Mouse (Mus musculus) heart, embryonic 13.5 days (tissue): Measurements from ENCODE around the gene Mcat. TPM values are rescaled to one million over a fixed set of nuclear protein-coding genes. Genes with fewer than 3 reads are reported as not detected.

Experiments used
- ATAC-seq: fragments of 200-750 bp; cut with Nextera tagmentation; 2 replicates; pipeline ENCODE4 v1.8.0; 2017; ENCODE audit warnings: moderate TSS enrichment; ENCODE audit not compliant: insufficient number of reproducible peaks, low FRiP score, low TSS enrichment; ENCODE audit errors: extremely low read depth
- H3K27ac ChIP-seq: fragments of 300-500 bp; sonication (generic); replicated peaks from 2 replicates; pipeline ENCODE4 v1.5.1; 2015; ENCODE audit warnings: moderate library complexity, mild to moderate bottlenecking, inconsistent platforms
- H3K27me3 ChIP-seq: fragments of 300-500 bp; sonication (generic); replicated peaks from 2 replicates; pipeline ENCODE4 v1.6.1; 2015; ENCODE audit warnings: mild to moderate bottlenecking, inconsistent platforms
- H3K36me3 ChIP-seq: fragments of 300-500 bp; sonication (generic); 2 replicates; pipeline ENCODE4 v1.6.1; 2015; ENCODE audit warnings: mild to moderate bottlenecking, inconsistent platforms
- H3K4me1 ChIP-seq: fragments of 300-500 bp; sonication (generic); 2 replicates; pipeline ENCODE4 v1.6.1; 2015; ENCODE audit warnings: inconsistent platforms
- H3K4me2 ChIP-seq: fragments of 300-500 bp; sonication (generic); 2 replicates; pipeline ENCODE4 v1.6.1; 2015; ENCODE audit warnings: inconsistent platforms, mild to moderate bottlenecking, moderate library complexity
- H3K4me3 ChIP-seq: fragments of 300-500 bp; sonication (generic); 2 replicates; pipeline ENCODE4 v1.5.1; 2015; ENCODE audit warnings: moderate library complexity, mild to moderate bottlenecking, inconsistent platforms
- H3K9ac ChIP-seq: fragments of 300-500 bp; sonication (generic); 2 replicates; pipeline ENCODE4 v1.6.1; 2015; ENCODE audit warnings: inconsistent platforms, mild to moderate bottlenecking, moderate library complexity
- H3K9me3 ChIP-seq: fragments of 300-500 bp; sonication (generic); 2 replicates; pipeline ENCODE4 v1.6.1; 2016; ENCODE audit warnings: inconsistent platforms
- WGBS: fragments of 180-500 bp; shearing (Covaris S2); methylation state at CpG from one replicate; pipeline ENCODE4 v1.1.7; 2015; ENCODE audit warnings: mixed read lengths; 5-methylcytosine and 5-hydroxymethylcytosine counted together
- polyA plus RNA-seq: library from polyadenylated mRNA; unstranded; fragments of >200 nt; fragmentation: Nextera tagmentation; extraction: Ambion mirVana; gene quantifications from 2 replicates; pipeline ENCODE4 v1.2.1, GENCODE M21; 2015

Mcat gene
- polyA plus RNA-seq, 1 experiment from 2014 or later = 29.6 TPM

- Histone ChIP-seq H3K4me1 (no peaks in the 10 kb centered on the region), H3K27ac (no peak overlapping the region), H3K4me3 (no peak overlapping the region), H3K36me3 (peaks cover 82% of the 10 kb centered on the region), H3K9ac (no peak overlapping the region), H3K9me3 (no peaks in the 10 kb centered on the region), H3K4me2 (no peak overlapping the region), H3K27me3 (no peaks in the 10 kb centered on the region)
- no peak for ATAC-seq
- 89% methylated on average over 8 of the region's 8 CpGs for WGBS
These were observed 12.0 kb upstream of the Mcat start for GRCm38 (mm10) chr15:83575543-83575942.

- WGBS = 78% methylated on average over 6 of the region's 6 CpGs
- Histone ChIP-seq H3K4me2 (no peak overlapping the region), H3K4me1 (no peaks in the 10 kb centered on the region), H3K4me3 (no peak overlapping the region), H3K9ac (no peak overlapping the region), H3K9me3 (no peaks in the 10 kb centered on the region), H3K27ac (no peak overlapping the region), H3K36me3 (peaks cover 75% of the 10 kb centered on the region), H3K27me3 (no peaks in the 10 kb centered on the region)
- ATAC-seq = no peak
These were observed 11.3 kb upstream of the Mcat start for GRCm38 (mm10) chr15:83574731-83575351.

GRCm38 (mm10) chr15:83573606-83574005, 10.0 kb upstream of the Mcat start:
- Histone ChIP-seq H3K4me1 (0 out of 2 replicates have a peak, but pooled peaks cover 4% of the 10 kb centered on the region), H3K9me3 (no peaks in the 10 kb centered on the region), H3K9ac (no peak overlapping the region), H3K4me3 (no peak overlapping the region), H3K27me3 (no peaks in the 10 kb centered on the region), H3K36me3 (peaks cover 63% of the 10 kb centered on the region), H3K4me2 (no peak overlapping the region), H3K27ac (no peak overlapping the region)
- no peak for ATAC-seq
- WGBS = 91% methylated on average over 12 of the region's 12 CpGs

GRCm38 (mm10) chr15:83572132-83572531, 8.5 kb upstream of the Mcat start:
- no peaks in the 10 kb centered on the region for H3K27me3 ChIP-seq
- no peak for ATAC-seq
- WGBS = 81% methylated on average over 4 of the region's 4 CpGs
- H3K9ac ChIP-seq = no peak overlapping the region
- no peaks in the 10 kb centered on the region for H3K9me3 ChIP-seq
- no peak overlapping the region for H3K4me3 ChIP-seq
- no peak overlapping the region for H3K27ac ChIP-seq
- H3K36me3 ChIP-seq = peaks cover 49% of the 10 kb centered on the region
- H3K4me2 ChIP-seq = no peak overlapping the region
- 0 out of 2 replicates have a peak, but pooled peaks cover 4% of the 10 kb centered on the region for H3K4me1 ChIP-seq

- peaks cover 44% of the 10 kb centered on the region for H3K36me3 ChIP-seq
- WGBS = 88% methylated on average over 5 of the region's 5 CpGs
These were observed 8.0 kb upstream of the Mcat start for GRCm38 (mm10) chr15:83571636-83572035.

GRCm38 (mm10) chr15:83570641-83571040, 7.1 kb upstream of the Mcat start:
- Histone ChIP-seq H3K27ac (no peak overlapping the region), H3K36me3 (peaks cover 34% of the 10 kb centered on the region), H3K4me3 (no peak overlapping the region), H3K9ac (no peak overlapping the region), H3K4me2 (no peak overlapping the region), H3K4me1 (peaks cover 7% of the 10 kb centered on the region; the same call in 1 of the 2 replicates), H3K9me3 (no peaks in the 10 kb centered on the region), H3K27me3 (no peaks in the 10 kb centered on the region)
- no peak for ATAC-seq
- WGBS = 71% methylated on average over 2 of the region's 2 CpGs

More at GRCm38 (mm10) chr15:83571636-83572035, 8.0 kb upstream of the Mcat start:
- ATAC-seq = no peak
- H3K9me3 ChIP-seq = no peaks in the 10 kb centered on the region
- H3K27ac ChIP-seq = no peak overlapping the region
- no peak overlapping the region for H3K9ac ChIP-seq
- H3K27me3 ChIP-seq = no peaks in the 10 kb centered on the region
- no peak overlapping the region for H3K4me2 ChIP-seq
- H3K4me1 ChIP-seq = 0 out of 2 replicates have a peak, but pooled peaks cover 4% of the 10 kb centered on the region
- H3K4me3 ChIP-seq = no peak overlapping the region

GRCm38 (mm10) chr15:83569682-83570081, 6.1 kb upstream of the Mcat start:
- H3K4me1 ChIP-seq = peaks cover 7% of the 10 kb centered on the region; the same call in 1 of the 2 replicates
- 50% methylated on average over 11 of the region's 11 CpGs for WGBS
- H3K27ac ChIP-seq = no peak overlapping the region

GRCm38 (mm10) chr15:83568544-83568943, 5.0 kb upstream of the Mcat start:
- no peaks in the 10 kb centered on the region for H3K9me3 ChIP-seq
- ATAC-seq = no peak
- H3K9ac ChIP-seq = no peak overlapping the region
- H3K27me3 ChIP-seq = no peaks in the 10 kb centered on the region
- no peak overlapping the region for H3K4me2 ChIP-seq
- H3K27ac ChIP-seq = no peak overlapping the region
- peaks cover 13% of the 10 kb centered on the region for H3K36me3 ChIP-seq
- 91% methylated on average over 5 of the region's 5 CpGs for WGBS
- peaks cover 11% of the 10 kb centered on the region for H3K4me1 ChIP-seq
- no peak overlapping the region for H3K4me3 ChIP-seq

More at GRCm38 (mm10) chr15:83569682-83570081, 6.1 kb upstream of the Mcat start:
- Histone ChIP-seq H3K27me3 (no peaks in the 10 kb centered on the region), H3K4me2 (no peak overlapping the region), H3K9ac (no peak overlapping the region), H3K36me3 (peaks cover 24% of the 10 kb centered on the region), H3K4me3 (no peak overlapping the region), H3K9me3 (no peaks in the 10 kb centered on the region)
- ATAC-seq = no peak

GRCm38 (mm10) chr15:83567728-83568127, 4.1 kb upstream of the Mcat start:
- peaks cover 19% of the 10 kb centered on the region for H3K4me1 ChIP-seq
- no peak overlapping the region for H3K4me2 ChIP-seq
- no peak for ATAC-seq
- H3K9me3 ChIP-seq = no peaks in the 10 kb centered on the region
- no peak overlapping the region for H3K4me3 ChIP-seq
- H3K27me3 ChIP-seq = no peaks in the 10 kb centered on the region
- H3K27ac ChIP-seq = no peak overlapping the region
- WGBS = 75% methylated on average over 3 of the region's 3 CpGs
- H3K9ac ChIP-seq = no peak overlapping the region
- peaks cover 10% of the 10 kb centered on the region for H3K36me3 ChIP-seq

- Histone ChIP-seq H3K4me2 (peak overlapping the region; percentile 98), H3K27me3 (no peaks in the 10 kb centered on the region), H3K4me1 (peaks cover 23% of the 10 kb centered on the region), H3K27ac (0 out of 2 replicates have a peak overlapping the region, but pooled peaks have one; percentile 24), H3K36me3 (no peaks in the 10 kb centered on the region), H3K9me3 (no peaks in the 10 kb centered on the region), H3K9ac (no peak overlapping the region), H3K4me3 (peak overlapping the region; percentile 8; the same call in 1 of the 2 replicates)
- WGBS = 68% methylated on average over 5 of the region's 5 CpGs
- no peak for ATAC-seq
These were observed 2.4 kb upstream of the Mcat start for GRCm38 (mm10) chr15:83566006-83566405.

- H3K27ac ChIP-seq = peak overlapping the region; percentile 42; the same call in 1 of the 2 replicates
- peaks cover 23% of the 10 kb centered on the region for H3K4me1 ChIP-seq
- H3K27me3 ChIP-seq = no peaks in the 10 kb centered on the region
- no peaks in the 10 kb centered on the region for H3K36me3 ChIP-seq
- 0 out of 2 replicates have a peak overlapping the region, but pooled peaks have one; percentile 69 for H3K4me3 ChIP-seq
- H3K4me2 ChIP-seq = peak overlapping the region; percentile 98
- 58% methylated on average over 3 of the region's 3 CpGs for WGBS
- ATAC-seq = peak; percentile 62
- no peak overlapping the region for H3K9ac ChIP-seq
- H3K9me3 ChIP-seq = no peaks in the 10 kb centered on the region
These were observed 1.8 kb upstream of the Mcat start for GRCm38 (mm10) chr15:83565434-83565833.
